8 mouse cellular contexts compared by ENCODE assay signal in genomic region chr2:146217227-146217980, GRCm38 (mm10). TPM values are rescaled to one million over a fixed set of nuclear protein-coding genes. Genes with fewer than 3 reads are reported as not detected.
DNase-seq lines count a peak whose midpoint lies in the region; ATAC-seq lines count a peak whose summit lies in the region.

No protein-coding gene starts in this region.

- H3K27ac ChIP-seq in kidney, embryonic 16.5 days (ENCODE audit: low read length) = no peak overlapping the region
- H3K27ac ChIP-seq in heart, embryonic 15.5 days = no peak overlapping the region
- peak overlapping the region; percentile 92 for H3K27ac ChIP-seq in midbrain, embryonic 13.5 days

- ATAC-seq in kidney, embryonic 16.5 days (ENCODE audit: low FRiP score, low TSS enrichment) = peak; percentile 21; the same call in 1 of the 2 replicates
- ATAC-seq in heart, embryonic 15.5 days (replicated peaks; ENCODE audit: insufficient number of reproducible peaks, insufficient read depth, low FRiP score, low read depth) = peak; percentile 45; the same call in 1 of the 2 replicates
- ATAC-seq in midbrain, embryonic 13.5 days = peak; percentile 43

- under 1% methylated on average over 16 of the region's 16 CpGs for WGBS in kidney, embryonic 16.5 days
- 2% methylated on average over 16 of the region's 16 CpGs for WGBS in heart, embryonic 15.5 days
- WGBS in midbrain, embryonic 13.5 days = 2% methylated on average over 16 of the region's 16 CpGs

- no peak overlapping the region for H3K4me3 ChIP-seq in kidney, embryonic 16.5 days (ENCODE audit: low read length)
- H3K4me3 ChIP-seq in heart, embryonic 15.5 days = no peak overlapping the region; the same call in 1 of the 2 replicates
- peak overlapping the region; percentile 27 for H3K4me3 ChIP-seq in midbrain, embryonic 13.5 days (replicated peaks)

- H3K4me2 ChIP-seq in kidney, embryonic 16.5 days (replicated peaks; ENCODE audit: low read depth, low read length) = no peak overlapping the region
- H3K4me2 ChIP-seq in heart, embryonic 15.5 days = peak overlapping the region; percentile 63
- H3K4me2 ChIP-seq in midbrain, embryonic 13.5 days (replicated peaks) = peak overlapping the region; percentile 57

- peaks cover 71% of the 10 kb centered on the region for H3K27me3 ChIP-seq in kidney, embryonic 16.5 days (ENCODE audit: insufficient read depth, low read length)
- H3K27me3 ChIP-seq in heart, embryonic 15.5 days = peaks cover 83% of the 10 kb centered on the region
- peaks cover 27% of the 10 kb centered on the region for H3K27me3 ChIP-seq in midbrain, embryonic 13.5 days

- H3K9ac ChIP-seq in kidney, embryonic 16.5 days (replicated peaks; ENCODE audit: low read length) = no peak overlapping the region
- no peak overlapping the region for H3K9ac ChIP-seq in heart, embryonic 15.5 days
- peak overlapping the region; percentile 59 for H3K9ac ChIP-seq in midbrain, embryonic 13.5 days (replicated peaks)

- no peak for DNase-seq in kidney, postnatal 25 days
- DNase-seq in ZHBTc4 (ENCODE audit: low read depth, low spot score) (peak; percentile 41), adipocyte (ENCODE audit: low spot score) (no peak)
- no peak for DNase-seq in spleen, postnatal 10 days (ENCODE audit: low spot score in 2 of 2)
- DNase-seq in cerebellum, postnatal 14 days = no peak

- peaks cover 30% of the 10 kb centered on the region for H3K4me1 ChIP-seq in kidney, embryonic 16.5 days (ENCODE audit: insufficient read depth, low read length)
- peaks cover 39% of the 10 kb centered on the region for H3K4me1 ChIP-seq in heart, embryonic 15.5 days (replicated peaks)
- H3K4me1 ChIP-seq in midbrain, embryonic 13.5 days (replicated peaks) = peaks cover 66% of the 10 kb centered on the region

- no peaks in the 10 kb centered on the region for H3K36me3 ChIP-seq in kidney, embryonic 16.5 days (ENCODE audit: insufficient read depth, low read length)
- no peaks in the 10 kb centered on the region for H3K36me3 ChIP-seq in heart, embryonic 15.5 days
- H3K36me3 ChIP-seq in midbrain, embryonic 13.5 days = no peaks in the 10 kb centered on the region

- no peaks in the 10 kb centered on the region for H3K9me3 ChIP-seq in kidney, embryonic 16.5 days (ENCODE audit: low read length)
- no peaks in the 10 kb centered on the region for H3K9me3 ChIP-seq in heart, embryonic 15.5 days (replicated peaks)
- no peaks in the 10 kb centered on the region for H3K9me3 ChIP-seq in midbrain, embryonic 13.5 days

RNA-seq across cellular contexts. Expression of gene Insm1, which starts 4.3 kb away (rescaled TPM):
- polyA plus RNA-seq in kidney, embryonic 16.5 days (2015; fragmentation: Nextera tagmentation; extraction: Ambion mirVana) = not detected in 2 replicates
- polyA plus RNA-seq in heart, embryonic 15.5 days (2015; fragmentation: Nextera tagmentation; extraction: Ambion mirVana) = not detected in 2 replicates
- polyA plus RNA-seq in midbrain, embryonic 13.5 days (2015; fragmentation: Nextera tagmentation; extraction: Ambion mirVana) = 7.1 and 8.9 TPM in 2 replicates
